Mouse (Mus musculus) CD4-positive helper T cell, adult 2 months (primary cell): ENCODE measurements around the gene Whrn.

Experiments used
- DNase-seq: peaks from one replicate; pipeline ENCODE4 v3.0.0-alpha.2; 2012; ENCODE audit warnings: low read depth, missing footprints, low spot score

Gene Whrn

DNA sequence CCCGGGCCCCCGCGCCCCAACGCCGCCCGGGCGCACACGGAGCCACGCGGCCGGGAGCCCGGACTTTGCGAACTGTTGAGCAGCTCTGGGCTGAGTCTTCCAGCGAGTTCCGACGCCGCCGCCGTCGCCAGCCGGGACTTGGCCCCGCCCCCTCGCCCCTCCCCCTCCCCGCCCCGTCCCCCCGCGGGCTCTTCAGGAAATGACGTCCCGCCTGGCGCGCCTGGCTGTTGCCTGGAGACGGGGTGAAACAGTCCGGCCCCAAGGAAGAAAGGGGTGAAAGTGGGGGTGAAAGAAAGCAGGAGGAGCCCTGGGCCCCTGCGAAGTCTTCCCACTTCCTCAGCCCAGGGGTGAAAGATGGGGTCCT lies at the start of gene Whrn:
TSS of gene Whrn (minus strand) at position 77 of the 364 bp plus-strand sequence.
- peak; percentile 88 for DNase-seq

DNA sequence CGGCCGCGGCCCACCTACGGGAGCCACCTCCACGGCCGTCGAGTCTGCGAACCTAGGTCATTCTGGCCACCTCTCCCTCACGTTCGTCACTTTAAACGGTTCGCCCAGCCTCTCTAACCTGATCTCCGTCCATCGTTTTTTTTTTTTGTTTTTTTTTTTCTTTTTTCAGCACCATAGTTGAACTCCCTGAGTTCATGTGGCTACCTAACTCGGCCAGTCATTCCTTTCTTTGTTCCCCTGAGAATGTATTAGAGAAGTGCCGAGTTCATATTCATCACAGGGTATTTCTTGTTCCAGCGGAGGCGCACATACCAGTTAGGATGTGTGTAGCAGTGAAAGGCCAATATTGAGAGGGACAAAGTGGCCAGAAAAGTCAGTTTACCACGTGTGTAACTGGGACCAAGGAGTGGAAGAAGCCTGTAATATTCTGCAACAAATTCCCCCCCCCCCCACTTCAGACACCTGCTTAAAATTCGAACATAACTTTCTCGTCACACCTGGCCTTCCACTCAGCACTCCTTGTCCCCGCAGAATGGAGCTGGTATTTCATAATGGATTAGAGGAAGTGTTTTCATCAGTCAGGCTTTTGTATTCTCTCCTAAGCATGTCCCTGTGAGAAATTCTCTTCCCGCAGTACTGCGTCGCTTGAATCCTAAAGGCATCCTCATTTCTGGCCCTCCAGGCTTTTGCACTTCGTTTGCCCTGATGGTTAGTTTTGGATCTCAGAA lies 49.6 kb upstream of the Whrn start:
- no peak for DNase-seq

DNA sequence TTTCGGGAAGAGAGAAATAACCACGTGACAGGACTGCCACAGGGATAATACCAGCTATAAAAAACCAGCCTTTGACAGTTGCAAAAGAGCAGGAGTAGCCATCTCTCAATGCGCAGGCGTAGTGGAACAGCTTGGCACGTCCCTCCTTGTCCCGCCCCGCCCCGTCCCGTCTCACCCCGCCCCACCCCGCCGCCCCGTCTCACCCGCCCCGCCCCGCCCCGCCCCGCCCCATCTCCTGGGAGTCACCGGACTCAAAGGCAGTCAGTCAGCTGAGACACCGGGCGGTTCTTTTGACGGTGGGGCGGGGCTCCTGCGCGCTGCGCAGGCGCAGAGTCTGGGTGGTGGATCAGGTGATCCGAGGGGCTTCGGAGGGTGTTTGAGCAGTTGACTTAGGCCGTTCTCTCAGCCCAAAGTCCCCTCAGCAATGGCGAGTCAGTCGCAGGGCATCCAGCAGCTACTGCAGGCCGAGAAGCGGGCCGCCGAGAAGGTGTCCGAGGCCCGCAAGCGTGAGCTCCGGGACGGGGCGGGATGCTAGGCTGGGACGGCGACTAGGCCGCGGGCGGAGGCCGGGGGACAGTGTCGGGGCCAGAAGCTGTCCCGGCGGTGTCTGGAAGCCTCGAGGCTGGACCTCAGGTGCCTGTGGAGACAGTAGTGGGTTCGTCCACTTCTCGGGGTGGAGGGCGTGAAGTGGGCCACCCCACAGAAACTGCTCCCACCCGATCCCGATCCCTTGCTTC lies 48.9 kb upstream of the Whrn start, which contains the start of gene Atp6v1g1:
TSS of gene Atp6v1g1 (plus strand) at position 279 of the 737 bp plus-strand sequence.
- DNase-seq = peak; percentile 96

DNA sequence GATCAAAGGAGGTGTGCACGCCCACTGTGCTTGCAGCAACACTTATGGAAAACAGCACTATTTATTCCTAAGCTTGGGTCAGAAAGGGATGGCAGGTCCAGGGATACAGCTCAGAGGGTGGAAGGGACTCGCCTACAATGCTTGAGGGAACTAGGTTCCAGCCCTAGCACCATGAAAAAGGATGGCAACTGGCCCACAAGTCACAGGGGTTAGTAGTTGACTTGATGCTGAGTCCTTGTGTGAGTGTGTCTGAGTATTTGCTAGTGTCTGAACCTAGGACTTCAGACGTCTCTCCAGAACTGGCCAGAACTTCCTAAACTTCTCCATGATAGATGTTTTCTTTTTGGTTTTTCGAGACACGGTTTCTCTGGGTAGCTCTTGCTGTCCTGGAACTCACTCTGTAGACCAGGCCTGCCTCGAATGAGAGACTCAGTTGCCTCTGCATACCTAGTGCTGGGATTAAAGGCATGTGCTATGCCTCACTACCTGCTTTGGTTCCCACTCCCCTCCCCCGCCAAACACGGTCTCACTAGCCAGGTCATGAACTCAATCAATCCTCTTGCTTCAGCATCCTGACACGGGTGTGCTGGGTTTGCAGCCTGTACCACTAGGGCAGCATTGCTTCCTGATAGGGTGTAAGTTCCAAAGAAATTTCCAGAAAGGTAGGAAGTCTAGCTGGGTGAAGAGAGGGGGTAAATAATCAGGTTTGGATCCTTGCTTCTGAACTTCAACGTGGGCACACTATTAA lies 48.1 kb upstream of the Whrn start:
- peak; percentile 7 for DNase-seq

DNA sequence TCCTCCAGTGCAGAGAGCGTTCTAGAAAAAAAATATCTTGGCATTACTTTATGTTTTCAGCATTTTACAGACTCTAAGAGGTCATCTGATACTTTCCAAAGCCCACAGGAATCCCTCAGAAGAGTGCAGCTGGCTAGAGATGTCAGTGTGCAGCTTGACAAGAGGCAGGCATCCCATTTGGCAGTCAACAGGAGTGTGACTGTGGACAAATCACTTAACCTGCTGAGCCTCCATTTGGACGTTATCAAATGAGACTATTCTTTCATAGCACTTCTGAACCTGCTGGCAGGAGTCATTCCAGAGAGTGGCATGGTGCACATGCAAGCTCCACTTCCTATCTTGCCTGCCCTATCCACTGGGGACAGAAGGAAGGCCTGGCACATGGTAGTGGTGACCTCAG lies 46.4 kb upstream of the Whrn start:
- DNase-seq = no peak

DNA sequence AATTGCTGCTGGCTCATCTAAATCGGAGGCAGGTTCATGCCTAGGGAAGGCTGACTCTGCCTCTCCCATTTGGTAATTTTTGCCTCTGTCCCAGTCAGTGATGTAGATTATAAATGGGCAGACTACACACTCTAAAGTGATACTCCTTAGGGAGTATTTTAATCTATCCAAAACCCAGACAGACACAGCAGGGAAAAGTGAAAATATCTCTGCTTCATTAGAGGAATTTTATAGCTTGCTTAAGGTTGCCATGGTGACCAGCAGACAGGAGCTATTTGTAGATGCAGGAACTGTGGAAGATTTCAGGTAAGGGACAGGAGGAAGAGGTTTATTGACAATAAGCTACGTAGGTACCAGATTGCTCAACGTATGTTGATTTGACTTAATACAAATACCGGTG lies 41.8 kb upstream of the Whrn start:
- no peak for DNase-seq

DNA sequence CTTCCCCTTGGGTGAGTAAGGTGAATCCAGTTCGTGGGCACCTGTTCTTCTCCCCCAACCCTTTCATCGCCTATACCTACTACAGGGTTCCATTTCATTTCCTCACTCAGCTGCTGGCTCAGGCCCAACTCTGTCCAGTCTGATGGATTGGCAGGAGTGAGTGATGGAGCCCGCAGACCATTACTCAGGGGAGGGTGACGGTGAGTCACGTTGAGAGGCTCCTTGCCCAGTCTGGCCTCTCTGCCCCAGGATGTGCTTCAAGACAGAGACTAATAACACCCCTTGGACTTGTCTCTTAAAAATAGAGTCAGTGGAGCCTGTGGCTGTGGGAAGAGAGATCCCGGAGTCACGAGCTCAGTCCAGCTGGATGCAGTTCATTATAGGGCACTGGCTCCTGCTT lies 34.6 kb upstream of the Whrn start:
- no peak for DNase-seq

DNA sequence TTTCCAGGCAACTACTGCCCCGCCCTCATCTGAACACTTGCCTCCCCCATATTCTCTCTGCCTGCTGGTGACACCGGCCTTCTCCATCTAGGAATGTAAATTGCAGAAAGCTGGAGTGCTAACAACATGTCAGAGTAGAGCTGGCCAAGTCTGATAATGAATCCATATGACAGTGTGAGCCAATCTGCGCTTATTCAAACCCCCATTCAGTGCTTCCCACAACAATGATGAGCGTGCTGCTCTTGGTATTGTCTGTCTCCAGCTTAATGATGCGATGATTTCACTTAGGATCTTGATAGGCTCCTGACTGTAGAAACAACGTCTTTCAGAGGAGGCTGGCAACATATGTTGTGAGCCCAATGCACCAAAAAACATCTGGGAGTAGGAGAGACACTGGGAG lies 33.2 kb upstream of the Whrn start:
- DNase-seq = no peak

DNA sequence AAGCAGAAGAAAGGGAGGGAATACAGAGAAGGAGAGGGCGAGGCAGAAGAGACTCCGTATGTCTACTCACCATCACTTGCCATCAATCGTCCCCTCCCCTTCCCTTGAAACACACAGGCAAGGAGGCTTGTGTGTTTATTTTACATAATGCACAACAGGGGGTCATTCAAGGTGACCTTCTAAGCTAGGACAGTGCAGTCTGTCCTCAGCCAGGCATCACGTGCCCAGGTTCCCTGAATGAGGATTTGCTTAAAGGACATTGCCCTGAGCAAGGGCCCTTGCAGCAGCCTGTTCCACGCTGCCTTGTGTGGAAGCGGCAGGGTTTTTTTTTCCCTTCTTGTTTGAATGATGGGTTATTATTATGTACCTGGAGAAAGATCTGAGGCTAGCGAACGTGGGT lies 29.7 kb upstream of the Whrn start:
- DNase-seq = no peak

DNA sequence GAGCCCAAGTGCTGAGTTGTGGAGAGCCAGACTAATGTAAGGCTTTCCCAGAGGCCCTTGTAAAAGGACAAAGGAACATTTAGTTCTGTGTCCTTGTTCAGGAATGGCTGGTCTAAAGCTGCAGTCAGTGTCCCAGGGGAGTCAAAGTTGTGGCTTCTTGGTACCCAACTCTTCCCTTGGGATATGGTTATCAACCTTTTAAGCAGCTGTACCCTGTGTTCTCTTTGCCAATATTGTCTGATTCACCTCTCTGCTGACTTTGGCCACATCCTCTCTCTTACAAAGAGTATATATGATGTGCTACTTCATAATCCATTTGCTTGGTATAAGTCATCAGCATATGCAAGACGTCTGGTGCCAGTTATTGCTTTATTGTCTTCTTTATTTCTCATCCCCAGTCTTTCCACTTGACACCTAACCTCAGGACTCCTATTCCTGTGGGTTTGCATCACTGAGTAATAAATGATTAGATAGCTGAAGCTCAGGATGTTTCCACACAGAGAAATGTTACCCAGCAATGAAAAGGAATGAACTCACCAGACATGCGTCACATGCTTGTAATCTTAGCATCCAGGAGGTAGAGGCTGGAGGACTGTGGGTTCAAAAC lies 26.1 kb upstream of the Whrn start:
- no peak for DNase-seq

DNA sequence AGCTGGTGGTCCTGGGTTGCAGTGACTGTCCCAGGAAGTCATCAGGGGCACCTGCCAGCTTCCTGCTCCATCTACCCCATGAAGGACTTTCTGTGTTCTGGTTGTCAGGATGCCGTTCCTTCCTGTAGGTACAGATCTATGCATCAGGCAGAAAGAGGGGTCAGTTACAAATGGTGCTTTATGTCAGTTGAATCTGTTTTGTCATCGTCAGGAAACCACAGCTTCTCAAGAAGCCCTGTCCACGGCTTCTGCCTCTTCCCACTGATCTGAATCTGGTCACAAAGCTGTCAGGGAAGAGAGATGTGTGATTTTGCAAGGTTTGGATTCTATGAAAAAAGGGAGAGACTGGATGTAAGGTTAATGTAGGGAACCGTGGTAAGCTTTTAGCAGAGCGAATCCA lies 19.2 kb upstream of the Whrn start:
- DNase-seq = no peak

DNA sequence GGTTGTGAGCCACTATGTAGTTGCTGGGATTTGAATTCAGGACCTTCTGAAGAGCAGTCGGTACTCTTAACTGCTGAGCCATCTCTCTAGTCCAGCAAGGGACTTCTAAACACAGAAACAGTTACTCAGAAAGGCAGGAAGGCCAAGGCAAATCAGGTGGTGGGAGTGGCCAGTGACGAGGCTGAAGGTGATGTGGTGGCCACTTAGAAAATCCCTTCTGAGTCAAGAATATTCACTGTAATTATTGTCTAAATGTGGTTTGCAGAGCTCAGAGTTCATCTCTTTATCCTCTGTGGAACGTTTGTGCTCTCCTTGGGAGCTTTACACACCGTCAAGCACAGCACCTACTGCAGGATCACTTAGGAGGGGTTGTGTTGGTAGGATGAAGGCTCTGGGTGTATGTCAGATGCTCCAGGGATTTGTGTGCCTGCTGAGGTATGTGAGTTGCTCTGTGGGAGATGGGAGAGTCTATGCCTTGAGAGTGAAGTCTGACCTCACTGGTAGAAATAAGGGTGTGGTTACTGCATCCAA lies 18.7 kb upstream of the Whrn start:
- no peak for DNase-seq

DNA sequence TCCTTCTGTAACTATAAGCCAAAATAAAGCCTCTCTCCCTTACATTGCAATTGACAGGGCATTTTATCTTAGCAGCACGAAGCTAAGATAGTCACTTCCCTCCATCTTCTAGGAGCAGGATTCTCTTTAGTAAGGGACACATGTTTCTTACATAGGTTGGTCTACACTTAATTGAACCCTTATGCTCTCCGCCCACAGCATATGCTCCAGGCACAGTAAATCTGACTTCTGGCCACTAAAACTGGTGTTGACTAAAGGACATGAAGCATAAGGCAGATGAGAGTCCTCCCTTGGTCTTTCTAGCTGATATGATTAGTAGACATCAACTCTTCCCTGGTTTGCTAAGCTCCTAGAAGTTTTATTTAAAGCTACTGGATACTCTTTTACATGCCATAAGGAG lies 17.1 kb upstream of the Whrn start:
- no peak for DNase-seq

DNA sequence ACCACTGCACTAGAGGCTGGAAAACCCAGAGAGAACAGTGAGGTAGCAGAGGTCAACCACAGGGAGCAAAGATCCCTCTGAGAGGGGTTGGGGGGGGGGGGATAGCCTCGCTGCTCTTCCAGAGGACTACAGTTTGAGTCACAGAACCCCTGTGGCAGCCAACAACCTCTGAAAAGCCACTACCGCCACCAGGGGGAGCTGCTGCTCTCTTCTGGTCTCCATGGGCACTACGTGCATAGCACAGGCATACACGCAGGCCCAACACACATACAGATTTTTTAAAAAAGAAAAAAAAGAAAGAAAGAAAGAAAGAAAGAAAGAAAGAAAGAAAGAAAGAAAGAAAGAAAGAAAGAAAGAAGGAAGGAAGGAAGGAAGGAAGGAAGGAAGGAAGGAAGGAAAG lies 12.4 kb upstream of the Whrn start:
- DNase-seq = peak; percentile 75

DNA sequence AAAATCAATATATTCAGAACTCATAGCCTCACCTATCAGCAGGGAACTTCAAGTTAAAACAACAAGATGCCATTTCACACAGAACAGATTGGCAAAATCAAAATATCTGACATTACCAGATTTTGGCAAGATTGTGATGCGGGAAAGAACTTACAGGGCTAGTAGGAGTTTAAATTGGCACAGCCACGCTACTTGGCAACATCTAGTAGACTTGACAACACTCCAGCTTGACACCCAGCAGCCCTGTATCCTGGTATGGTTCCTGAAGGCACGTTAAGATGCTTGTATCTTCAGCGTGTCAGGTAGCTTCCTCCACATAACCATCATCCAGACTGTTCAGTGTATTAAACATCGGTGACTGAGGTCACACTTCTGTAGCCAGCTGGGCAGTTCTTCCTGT lies 11.7 kb upstream of the Whrn start:
- DNase-seq = no peak

DNA sequence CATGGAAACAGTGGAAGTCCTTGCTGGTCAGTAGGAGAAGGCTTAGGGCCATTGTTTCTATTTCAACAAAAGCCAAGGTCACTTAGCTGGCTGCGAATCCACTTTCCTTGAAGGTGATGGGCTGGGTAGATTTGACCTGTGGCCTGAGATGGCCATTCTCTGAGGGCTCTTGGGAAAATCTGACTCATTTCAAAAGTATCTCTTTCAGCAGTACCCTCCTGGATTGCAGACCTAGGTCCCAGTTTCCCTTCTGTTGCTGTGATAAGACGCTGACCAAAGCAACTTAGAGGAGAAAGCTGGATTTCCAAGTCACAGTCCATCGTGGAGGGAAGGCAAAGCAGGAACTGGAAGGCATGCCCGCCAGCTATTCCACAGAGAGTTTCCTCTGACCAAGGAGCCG lies 8.2 kb upstream of the Whrn start:
- DNase-seq = no peak

DNA sequence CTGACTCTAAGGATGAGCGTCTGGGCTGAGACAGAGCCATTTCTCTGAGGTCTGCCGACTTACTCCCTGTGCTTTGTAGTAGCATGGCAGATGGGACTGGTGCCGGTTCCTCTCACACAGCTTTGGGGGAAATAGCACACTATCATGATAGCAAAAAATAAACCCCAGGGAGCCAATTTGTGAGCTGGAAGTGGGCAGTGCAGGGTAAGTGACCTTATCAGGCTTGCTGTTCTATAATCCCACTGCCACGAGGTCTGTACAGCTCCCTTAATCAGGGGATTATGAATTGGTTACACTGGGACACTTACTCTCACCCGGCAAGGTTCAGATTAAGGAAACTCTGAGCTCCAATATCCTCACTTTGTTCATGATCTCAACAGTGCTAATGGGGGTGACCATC lies 5.3 kb upstream of the Whrn start:
- DNase-seq = no peak

DNA sequence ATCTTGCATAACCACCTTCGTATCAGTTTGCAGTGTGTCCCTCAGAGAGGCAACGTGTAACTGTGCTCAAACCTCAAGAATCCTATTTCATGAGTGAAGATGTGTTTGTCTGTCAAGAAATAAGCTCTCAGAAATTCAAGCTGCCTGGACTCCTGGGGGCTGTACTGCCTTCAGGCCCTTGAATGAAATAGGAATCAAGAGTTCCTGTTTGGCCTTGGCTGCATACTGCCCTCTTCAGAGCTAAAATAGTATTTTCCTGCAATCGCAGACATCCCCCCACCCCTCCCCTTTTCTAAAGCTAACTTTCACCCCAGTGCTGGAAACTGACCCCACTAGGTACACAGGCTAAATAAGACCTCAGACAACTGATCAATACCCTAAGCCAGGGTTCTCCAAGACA lies 2.6 kb upstream of the Whrn start:
- DNase-seq = no peak

DNA sequence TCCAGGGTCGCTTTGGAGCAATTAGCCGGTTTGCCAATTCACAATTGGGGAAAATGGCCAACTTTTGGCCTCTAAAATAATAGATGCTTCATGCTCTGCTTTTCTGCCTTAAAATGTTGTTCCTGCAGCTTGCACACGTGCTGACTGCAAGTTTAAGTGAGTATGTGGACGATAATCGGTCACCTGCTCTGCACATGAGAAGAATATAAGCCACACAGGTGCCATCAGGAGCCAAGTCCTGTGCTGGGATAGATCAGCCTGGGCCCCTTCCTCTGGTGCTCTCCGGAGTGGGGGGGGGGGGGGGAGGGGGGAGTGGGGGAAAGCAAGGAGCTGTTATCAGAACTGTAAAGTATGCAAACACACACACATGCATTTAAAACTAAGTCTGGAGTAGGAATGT lies 521 bp upstream of the Whrn start:
- no peak for DNase-seq

DNA sequence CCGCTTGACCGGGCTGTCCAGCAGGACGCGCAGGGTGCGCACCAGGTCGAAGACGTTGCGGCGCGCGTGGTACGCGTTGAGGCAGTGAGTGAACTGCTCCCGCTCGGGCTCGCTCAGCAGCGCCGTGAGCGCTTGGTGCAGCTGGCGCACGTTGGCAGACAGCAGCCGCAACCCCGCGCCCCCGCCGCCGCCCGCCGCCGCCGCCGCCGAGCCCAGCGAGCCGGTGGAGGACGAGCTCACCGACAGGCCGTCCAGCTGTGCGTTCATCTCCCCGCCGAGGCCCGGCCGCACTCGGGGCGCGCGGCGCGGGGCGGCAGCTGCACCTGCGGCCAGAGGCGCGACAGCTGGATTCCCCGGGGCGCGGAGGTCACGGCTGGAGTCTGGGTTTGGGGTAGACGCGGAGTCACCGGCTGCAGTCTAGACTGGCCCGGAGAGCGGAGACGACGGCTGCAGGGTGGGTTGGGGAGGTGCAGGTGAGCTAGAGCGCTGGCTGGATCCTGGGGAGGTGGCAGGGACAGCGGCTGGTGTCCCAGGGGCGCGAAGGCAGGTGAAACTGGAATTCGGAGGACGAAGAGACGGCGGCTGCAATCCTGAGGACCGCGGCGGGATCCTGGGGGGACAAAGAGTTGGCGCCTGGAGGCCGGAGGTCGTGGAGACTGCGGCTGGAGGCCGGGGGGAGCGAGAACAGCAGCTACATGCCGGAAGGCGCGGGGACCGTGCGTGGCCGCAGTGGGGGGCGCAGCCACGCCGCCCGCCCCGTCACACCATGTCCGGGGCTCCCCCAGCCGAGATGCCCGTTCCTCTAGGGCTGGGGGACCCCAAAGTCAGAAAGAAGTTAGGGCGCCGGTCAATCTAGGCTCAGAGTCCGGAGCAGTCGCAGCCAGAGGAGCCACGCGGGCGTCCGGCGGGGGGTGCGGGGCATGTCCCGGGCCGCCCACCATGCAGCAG lies 550 bp downstream of the Whrn start:
- peak; percentile 70 for DNase-seq
